In genomic region chrX:17505692-17506091, GRCm38 (mm10) we compare ENCODE assay signal across 19 mouse cellular contexts.
"Had no signal": no experiment of that assay in that cellular context is flagged by ENCODE, and none has a peak within 500 bp of the region (broad histone marks: within the 10 kb centered on the region; RNA-seq: fewer than 3 reads in every experiment).

No protein-coding gene starts in this region.

- DNase-seq: liver, embryonic 13.5 days; liver, postnatal 0 days; lung, adult 2 months; lung, postnatal 14 days; lung, postnatal 36 days; right cerebral cortex, postnatal 14 days; thymus, adult 18-20 months; thymus, postnatal 14 days; thymus, postnatal 36 days had no signal

- H3K4me2 ChIP-seq: liver, embryonic 13.5 days; liver, embryonic 15.5 days; lung, embryonic 15.5 days; midbrain, embryonic 11.5 days; midbrain, embryonic 13.5 days; midbrain, embryonic 15.5 days; stomach, embryonic 15.5 days had no signal

- H3K9ac ChIP-seq: liver, embryonic 13.5 days; liver, embryonic 15.5 days; liver, postnatal 0 days; lung, embryonic 15.5 days; midbrain, embryonic 13.5 days; midbrain, embryonic 15.5 days; stomach, embryonic 15.5 days had no signal

- H3K4me3 ChIP-seq: liver, embryonic 13.5 days; liver, embryonic 15.5 days; lung, embryonic 15.5 days; megakaryocyte, embryonic 14.5 days; midbrain, embryonic 13.5 days; midbrain, embryonic 15.5 days; stomach, embryonic 15.5 days had no signal

- ATAC-seq: liver, postnatal 0 days; lung, postnatal 0 days; midbrain, embryonic 13.5 days; midbrain, embryonic 15.5 days had no signal

- H3K27me3 ChIP-seq: liver, embryonic 13.5 days; liver, embryonic 15.5 days; lung, embryonic 15.5 days; megakaryocyte, embryonic 14.5 days; midbrain, embryonic 13.5 days; midbrain, embryonic 15.5 days; stomach, embryonic 15.5 days had no signal

- H3K36me3 ChIP-seq: liver, embryonic 13.5 days; liver, embryonic 15.5 days; lung, embryonic 15.5 days; midbrain, embryonic 13.5 days; midbrain, embryonic 15.5 days; stomach, embryonic 15.5 days had no signal

- H3K27ac ChIP-seq: liver, embryonic 13.5 days; liver, embryonic 15.5 days; lung, embryonic 15.5 days; macrophage; midbrain, embryonic 13.5 days; midbrain, embryonic 15.5 days; stomach, embryonic 15.5 days; stomach, postnatal 0 days had no signal

- H3K4me1 ChIP-seq: liver, embryonic 13.5 days; liver, embryonic 15.5 days; lung, embryonic 15.5 days; megakaryocyte, embryonic 14.5 days; midbrain, embryonic 13.5 days; midbrain, embryonic 15.5 days; stomach, embryonic 15.5 days had no signal

- H3K9me3 ChIP-seq: liver, embryonic 13.5 days; liver, embryonic 15.5 days; lung, embryonic 15.5 days; midbrain, embryonic 13.5 days; midbrain, embryonic 15.5 days; stomach, embryonic 15.5 days had no signal
